Mouse (Mus musculus): ENCODE measurements around the gene Pou2f2.

Pou2f2 gene

GRCm38 (mm10) chr7:25196107-25196506 is 16.6 kb upstream of the Pou2f2 start:
- DNase-seq (ENCODE audit: low read depth, low spot score), result no peak

- DNase-seq (ENCODE audit: low read depth, low spot score), result no peak
Measured at GRCm38 (mm10) chr7:25195148-25195547, 15.6 kb upstream of the Pou2f2 start.

GRCm38 (mm10) chr7:25192110-25192509 is 12.6 kb upstream of the Pou2f2 start:
- DNase-seq (ENCODE audit: low read depth, low spot score), result peak; percentile 58

- no peak for DNase-seq (ENCODE audit: low read depth, low spot score)
Measured at GRCm38 (mm10) chr7:25190806-25191205, 11.3 kb upstream of the Pou2f2 start.

GRCm38 (mm10) chr7:25187662-25188650 is 8.4 kb upstream of the Pou2f2 start:
- peak; percentile 74 for DNase-seq (ENCODE audit: low read depth, low spot score)

- no peak for DNase-seq (ENCODE audit: low read depth, low spot score)
Measured at GRCm38 (mm10) chr7:25184091-25184490, 4.6 kb upstream of the Pou2f2 start.

- DNase-seq (ENCODE audit: low read depth, low spot score), result no peak
Measured at GRCm38 (mm10) chr7:25181814-25182213, 2.3 kb upstream of the Pou2f2 start.

- no peak for DNase-seq (ENCODE audit: low read depth, low spot score)
Measured at GRCm38 (mm10) chr7:25181331-25181790, 1.8 kb upstream of the Pou2f2 start.

- no peak for DNase-seq (ENCODE audit: low read depth, low spot score)
Measured at GRCm38 (mm10) chr7:25180512-25180911, 986 bp upstream of the Pou2f2 start.

- DNase-seq (ENCODE audit: low read depth, low spot score), result no peak
Measured at GRCm38 (mm10) chr7:25178787-25179605, 530 bp downstream of the Pou2f2 start.

GRCm38 (mm10) chr7:25178317-25178716 is 1.2 kb downstream of the Pou2f2 start:
- no peak for DNase-seq (ENCODE audit: low read depth, low spot score)

GRCm38 (mm10) chr7:25174343-25174742 is 5.2 kb downstream of the Pou2f2 start:
- DNase-seq (ENCODE audit: low read depth, low spot score), result no peak

- DNase-seq (ENCODE audit: low read depth, low spot score), result no peak
Measured at GRCm38 (mm10) chr7:25172669-25173068, 6.9 kb downstream of the Pou2f2 start.

GRCm38 (mm10) chr7:25170583-25170982 is 8.9 kb downstream of the Pou2f2 start:
- no peak for DNase-seq (ENCODE audit: low read depth, low spot score)

GRCm38 (mm10) chr7:25166106-25166505 is 13.4 kb downstream of the Pou2f2 start:
- DNase-seq (ENCODE audit: low read depth, low spot score), result no peak

- no peak for DNase-seq (ENCODE audit: low read depth, low spot score)
Measured at GRCm38 (mm10) chr7:25156158-25156648, 23.3 kb downstream of the Pou2f2 start.

GRCm38 (mm10) chr7:25155469-25156157 is 23.9 kb downstream of the Pou2f2 start:
- no peak for DNase-seq (ENCODE audit: low read depth, low spot score)

GRCm38 (mm10) chr7:25154648-25155047 is 24.9 kb downstream of the Pou2f2 start:
- DNase-seq (ENCODE audit: low read depth, low spot score), result no peak

- no peak for DNase-seq (ENCODE audit: low read depth, low spot score)
Measured at GRCm38 (mm10) chr7:25153841-25154240, 25.7 kb downstream of the Pou2f2 start.

GRCm38 (mm10) chr7:25151916-25152556 is 27.5 kb downstream of the Pou2f2 start:
- no peak for DNase-seq (ENCODE audit: low read depth, low spot score)

- no peak for DNase-seq (ENCODE audit: low read depth, low spot score)
Measured at GRCm38 (mm10) chr7:25151009-25151408, 28.5 kb downstream of the Pou2f2 start.

Data from WW6 (cell line).